Mouse (Mus musculus): ENCODE measurements around the gene Cplx1.

GRCm38 (mm10) chr5:108516655-108517054 is 33.2 kb downstream of the Cplx1 start:
- no peak for TF ChIP-seq POLR2A (IDR thresholded peaks at IDR 0.05; ENCODE audit: insufficient read length, low read depth)
- TF ChIP-seq MAX (IDR thresholded peaks at IDR 0.05; ENCODE audit: low read depth) = no peak
- TF ChIP-seq CEBPB (IDR thresholded peaks at IDR 0.05; ENCODE audit: insufficient read depth, poor library complexity, severe bottlenecking) = no peak
- TF ChIP-seq E2F4 (IDR thresholded peaks at IDR 0.05; ENCODE audit: insufficient read depth) = no peak
- no peak for TF ChIP-seq SRF (IDR thresholded peaks at IDR 0.05; ENCODE audit: control insufficient read depth, insufficient read length, low read depth)
- TF ChIP-seq MYOD1 (IDR thresholded peaks at IDR 0.05; ENCODE audit: control insufficient read depth in 1 of 3, insufficient read length in 2 of 3, low read depth in 2 of 3) = no peak
- no peak for TF ChIP-seq POLR2AphosphoS2 (IDR thresholded peaks at IDR 0.05; ENCODE audit: insufficient read length, low read depth)
- TF ChIP-seq TCF12 (IDR thresholded peaks at IDR 0.05; ENCODE audit: insufficient read depth, poor library complexity, severe bottlenecking) = no peak
